8 mouse cellular contexts compared by ENCODE assay signal in the genomic region with DNA sequence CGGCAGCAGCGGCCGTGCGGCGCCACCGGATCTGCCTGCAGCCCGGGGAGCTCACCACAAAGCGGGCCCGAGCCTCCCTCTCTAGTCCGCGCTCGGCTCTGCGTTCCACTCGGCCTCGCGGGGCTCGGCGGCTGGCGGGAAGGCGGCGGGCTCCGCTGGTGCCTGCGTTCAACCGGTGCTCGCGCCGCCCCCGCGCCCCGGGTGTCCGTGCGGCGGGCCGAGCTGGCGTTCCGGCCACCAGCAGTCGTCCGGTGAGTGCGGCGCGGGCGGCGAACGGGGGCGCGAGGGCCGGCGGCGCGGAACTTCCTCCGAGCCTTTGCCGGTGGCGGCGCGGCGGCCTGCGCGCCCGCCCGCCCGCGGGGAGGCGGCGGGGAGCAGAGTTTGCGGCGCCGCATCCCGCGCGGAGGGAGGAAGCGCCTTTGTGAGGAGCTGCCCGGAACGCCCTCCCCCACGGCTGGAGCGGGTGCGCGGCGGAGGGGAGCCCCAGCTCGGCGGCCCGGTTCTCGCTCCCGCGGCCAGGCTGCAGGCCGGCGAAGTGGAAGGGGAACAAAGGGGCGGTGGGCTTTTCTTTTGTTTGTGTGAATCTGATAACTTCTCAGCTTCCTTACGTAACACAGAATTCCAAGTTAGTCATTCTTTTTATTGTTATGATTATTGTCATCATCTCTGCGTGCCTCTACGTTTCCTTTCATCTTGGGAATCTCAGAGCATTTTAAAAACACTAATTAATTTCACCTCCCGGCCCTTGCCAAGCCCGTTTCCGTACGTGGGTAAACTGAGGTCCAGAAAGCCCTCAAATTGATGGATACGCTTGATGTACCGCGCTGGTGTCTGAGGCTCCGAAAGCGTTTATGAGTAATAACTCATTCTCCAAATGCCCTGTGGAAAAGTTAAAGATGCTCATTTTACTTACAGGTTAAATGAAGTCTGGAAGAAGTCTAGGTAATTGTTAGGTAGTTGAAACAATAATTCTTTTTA. TPM values are rescaled to one million over a fixed set of nuclear protein-coding genes. Genes with fewer than 3 reads are reported as not detected.
DNase-seq lines count a peak whose midpoint lies in the region; ATAC-seq lines count a peak whose summit lies in the region.

No protein-coding gene starts in this region.

- peak overlapping the region; percentile 90 for H3K4me3 ChIP-seq in intestine, embryonic 16.5 days (ENCODE audit: low read length)
- peak overlapping the region; percentile 87 for H3K4me3 ChIP-seq in limb, embryonic 15.5 days
- peak overlapping the region; percentile 76 for H3K4me3 ChIP-seq in midbrain, embryonic 15.5 days
- peak overlapping the region; percentile 90 for H3K4me3 ChIP-seq in stomach, embryonic 14.5 days (ENCODE audit: low read depth, low read length)

- H3K4me1 ChIP-seq in intestine, embryonic 16.5 days (ENCODE audit: control insufficient read depth, insufficient read depth, low read length), result peaks cover 7% of the 10 kb centered on the region
- H3K4me1 ChIP-seq in limb, embryonic 15.5 days, result peaks cover 6% of the 10 kb centered on the region; the same call in 1 of the 2 replicates
- H3K4me1 ChIP-seq in midbrain, embryonic 15.5 days, result peaks cover 21% of the 10 kb centered on the region
- H3K4me1 ChIP-seq in stomach, embryonic 14.5 days (ENCODE audit: control insufficient read depth, insufficient read depth, low read length), result no peaks in the 10 kb centered on the region

- H3K4me2 ChIP-seq in intestine, embryonic 16.5 days (ENCODE audit: low read depth, low read length), result peak overlapping the region; percentile 56
- H3K4me2 ChIP-seq in limb, embryonic 15.5 days, result peak overlapping the region; percentile 51
- peak overlapping the region; percentile 66 for H3K4me2 ChIP-seq in midbrain, embryonic 15.5 days
- peak overlapping the region; percentile 55 for H3K4me2 ChIP-seq in stomach, embryonic 14.5 days (replicated peaks; ENCODE audit: low read depth, low read length)

- no peaks in the 10 kb centered on the region for H3K27me3 ChIP-seq in intestine, embryonic 16.5 days (replicated peaks; ENCODE audit: control insufficient read depth, insufficient read depth, low read length)
- no peaks in the 10 kb centered on the region for H3K27me3 ChIP-seq in limb, embryonic 15.5 days
- no peaks in the 10 kb centered on the region for H3K27me3 ChIP-seq in midbrain, embryonic 15.5 days (replicated peaks)
- no peaks in the 10 kb centered on the region for H3K27me3 ChIP-seq in stomach, embryonic 14.5 days (ENCODE audit: control insufficient read depth, insufficient read depth, low read length)

- peak overlapping the region; percentile 98 for H3K9ac ChIP-seq in intestine, embryonic 16.5 days (ENCODE audit: low read depth, low read length)
- H3K9ac ChIP-seq in limb, embryonic 15.5 days, result peak overlapping the region; percentile 95
- H3K9ac ChIP-seq in midbrain, embryonic 15.5 days, result peak overlapping the region; percentile 95
- H3K9ac ChIP-seq in stomach, embryonic 14.5 days (replicated peaks; ENCODE audit: low read depth, low read length), result peak overlapping the region; percentile 96

- H3K9me3 ChIP-seq in intestine, embryonic 16.5 days (ENCODE audit: control insufficient read depth, low read length), result no peaks in the 10 kb centered on the region
- no peaks in the 10 kb centered on the region for H3K9me3 ChIP-seq in limb, embryonic 15.5 days
- H3K9me3 ChIP-seq in midbrain, embryonic 15.5 days, result 0 out of 2 replicates have a peak, but pooled peaks cover under 1% of the 10 kb centered on the region
- no peaks in the 10 kb centered on the region for H3K9me3 ChIP-seq in stomach, embryonic 14.5 days (ENCODE audit: control insufficient read depth, low read depth, low read length)

- WGBS in intestine, embryonic 16.5 days, result under 1% methylated on average over 95 of the region's 99 CpGs
- under 1% methylated on average over 96 of the region's 99 CpGs for WGBS in limb, embryonic 15.5 days
- under 1% methylated on average over 95 of the region's 99 CpGs for WGBS in midbrain, embryonic 15.5 days
- under 1% methylated on average over 92 of the region's 99 CpGs for WGBS in stomach, embryonic 14.5 days

- no peaks in the 10 kb centered on the region for H3K36me3 ChIP-seq in intestine, embryonic 16.5 days (ENCODE audit: control insufficient read depth, insufficient read depth, low read length)
- H3K36me3 ChIP-seq in limb, embryonic 15.5 days, result no peaks in the 10 kb centered on the region
- no peaks in the 10 kb centered on the region for H3K36me3 ChIP-seq in midbrain, embryonic 15.5 days (replicated peaks)
- H3K36me3 ChIP-seq in stomach, embryonic 14.5 days (ENCODE audit: control insufficient read depth, insufficient read depth, low read length), result no peaks in the 10 kb centered on the region

- ATAC-seq in intestine, embryonic 16.5 days, result peak; percentile 68
- peak; percentile 77 for ATAC-seq in limb, embryonic 15.5 days (ENCODE audit: insufficient number of reproducible peaks, low FRiP score, low TSS enrichment, low read depth)
- peak; percentile 81 for ATAC-seq in midbrain, embryonic 15.5 days (replicated peaks)
- peak; percentile 47 for ATAC-seq in stomach, embryonic 14.5 days (ENCODE audit: insufficient number of reproducible peaks, insufficient read depth, low FRiP score, low read depth)

- DNase-seq in 3T3-L1 (ENCODE audit: low read depth, low spot score), result peak; percentile 48
- peak; percentile 81 to 91 for DNase-seq in adrenal gland, adult (ENCODE audit: inconsistent age in 2 of 2, low spot score in 1 of 2)
- peak; percentile 35 for DNase-seq in embryo, embryonic 11.5 days (ENCODE audit: low read depth, low spot score)
- peak; percentile 43 to 73 for DNase-seq in gastrocnemius, postnatal 4 days (ENCODE audit: low spot score in 2 of 2)

- H3K27ac ChIP-seq in intestine, embryonic 16.5 days (ENCODE audit: low read length), result peak overlapping the region; percentile 100
- H3K27ac ChIP-seq in limb, embryonic 15.5 days, result peak overlapping the region; percentile 100
- peak overlapping the region; percentile 100 for H3K27ac ChIP-seq in midbrain, embryonic 15.5 days
- peak overlapping the region; percentile 100 for H3K27ac ChIP-seq in stomach, embryonic 14.5 days (ENCODE audit: low read length)

RNA-seq across cellular contexts. Expression of a gene that starts 0.6 kb away (rescaled TPM):
- total RNA-seq in gastrocnemius, postnatal 4 days (2021), result 10 to 100 TPM; 18.4 to 24.6 TPM
- polyA plus RNA-seq in intestine, embryonic 16.5 days (2015; fragmentation: Nextera tagmentation; extraction: Ambion mirVana), result 25.7 and 25.8 TPM in 2 replicates
- 33.8 and 38.5 TPM in 2 replicates for polyA plus RNA-seq in limb, embryonic 15.5 days (2015; fragmentation: Nextera tagmentation; extraction: Ambion mirVana)
- 70.9 and 72.3 TPM in 2 replicates for polyA plus RNA-seq in midbrain, embryonic 15.5 days (2015; fragmentation: Nextera tagmentation; extraction: Ambion mirVana)
- polyA plus RNA-seq in stomach, embryonic 14.5 days (2014; fragmentation: Nextera tagmentation; extraction: Ambion mirVana), result 38.8 and 44.0 TPM in 2 replicates

Comparison
In these comparisons a context has a peak if more than half of its experiments do, and no peak if none do; other contexts are left out.
1. Peak in every context shown above with its lines: DNase-seq, ATAC-seq, H3K4me3 ChIP-seq and H3K27ac ChIP-seq.
2. DNase-seq: peak in every context shown above with its lines; median percentile 86 in adrenal gland, adult; 58 in gastrocnemius, postnatal 4 days; 48 in 3T3-L1; 35 in embryo, embryonic 11.5 days.